Mouse (Mus musculus): ENCODE results near the gene Afg3l1. TPM values are rescaled to one million over a fixed set of nuclear protein-coding genes. Genes with fewer than 3 reads are reported as not detected.
A peak's percentile ranks its signal among the peaks of the same experiment; 100 is the strongest.

Gene Afg3l1
- total and polyA plus RNA-seq, 2 experiments, result 22.8 to 37.8 TPM

- peak overlapping the region; percentile 37; the same call in 1 of the 2 replicates for H3K27ac ChIP-seq (replicated peaks; ENCODE audit: insufficient read depth, low read depth, low read length)
- peak; percentile 54 for DNase-seq (ENCODE audit: extremely low read depth, low read depth, low spot score)
Measured at GRCm38 (mm10) chr8:123476911-123477736, 579 bp upstream of the Afg3l1 start.

GRCm38 (mm10) chr8:123478456-123479218 lies 934 bp downstream of the Afg3l1 start:
- Histone ChIP-seq H3K36me3 (ENCODE audit: control insufficient read depth, insufficient read depth, low read length) (peaks cover 11% of the 10 kb centered on the region; the same call in 1 of the 2 replicates), H3K4me3 (ENCODE audit: insufficient read depth, low read depth, low read length) (peak overlapping the region; percentile 88), H3K27ac (replicated peaks; ENCODE audit: insufficient read depth, low read depth, low read length) (peak overlapping the region; percentile 94), H3K4me1 (ENCODE audit: control insufficient read depth, insufficient read depth, low read length) (peaks cover 17% of the 10 kb centered on the region; the same call in 1 of the 2 replicates), H3K27me3 (ENCODE audit: control insufficient read depth, insufficient read depth, low read length) (no peaks in the 10 kb centered on the region), H3K79me2 (ENCODE audit: control insufficient read depth, insufficient read depth, low read length) (peaks cover 12% of the 10 kb centered on the region; the same call in 1 of the 2 replicates), H3K9ac (ENCODE audit: low read depth, low read length) (peak overlapping the region; percentile 97)
- TF ChIP-seq POLR2A (IDR thresholded peaks at IDR 0.05; ENCODE audit: extremely low read depth, insufficient read depth, low read length), result no peak
- TF ChIP-seq CTCF (IDR thresholded peaks at IDR 0.05; ENCODE audit: low read depth, low read length), result no peak
- WGBS, result 25% methylated on average over 16 of the region's 16 CpGs
- peak; percentile 25 for DNase-seq (ENCODE audit: extremely low read depth, low read depth, low spot score)

More at GRCm38 (mm10) chr8:123476911-123477736, 579 bp upstream of the Afg3l1 start:
- peaks cover 12% of the 10 kb centered on the region; the same call in 1 of the 2 replicates for H3K79me2 ChIP-seq (ENCODE audit: control insufficient read depth, insufficient read depth, low read length)
- H3K4me3 ChIP-seq (ENCODE audit: insufficient read depth, low read depth, low read length), result peak overlapping the region; percentile 88
- H3K4me1 ChIP-seq (ENCODE audit: control insufficient read depth, insufficient read depth, low read length), result peaks cover 20% of the 10 kb centered on the region
- H3K36me3 ChIP-seq (ENCODE audit: control insufficient read depth, insufficient read depth, low read length), result peaks cover 5% of the 10 kb centered on the region; the same call in 1 of the 2 replicates
- WGBS, result 8% methylated on average over 34 of the region's 34 CpGs
- no peaks in the 10 kb centered on the region for H3K27me3 ChIP-seq (ENCODE audit: control insufficient read depth, insufficient read depth, low read length)
- peak overlapping the region; percentile 66 for H3K9ac ChIP-seq (ENCODE audit: low read depth, low read length)
- TF ChIP-seq POLR2A (IDR thresholded peaks at IDR 0.05; ENCODE audit: extremely low read depth, insufficient read depth, low read length) (no peak), CTCF (IDR thresholded peaks at IDR 0.05; ENCODE audit: low read depth, low read length) (no peak)

- Histone ChIP-seq H3K4me3 (ENCODE audit: insufficient read depth, low read depth, low read length) (no peak overlapping the region), H3K27me3 (ENCODE audit: control insufficient read depth, insufficient read depth, low read length) (no peaks in the 10 kb centered on the region), H3K79me2 (ENCODE audit: control insufficient read depth, insufficient read depth, low read length) (peaks cover 12% of the 10 kb centered on the region; the same call in 1 of the 2 replicates), H3K9ac (ENCODE audit: low read depth, low read length) (no peak overlapping the region), H3K27ac (replicated peaks; ENCODE audit: insufficient read depth, low read depth, low read length) (no peak overlapping the region), H3K36me3 (ENCODE audit: control insufficient read depth, insufficient read depth, low read length) (peaks cover 34% of the 10 kb centered on the region), H3K4me1 (ENCODE audit: control insufficient read depth, insufficient read depth, low read length) (peaks cover 10% of the 10 kb centered on the region; the same call in 1 of the 2 replicates)
- no peak for DNase-seq (ENCODE audit: extremely low read depth, low read depth, low spot score)
- 96% methylated on average over 7 of the region's 7 CpGs for WGBS
- no peak for TF ChIP-seq POLR2A (IDR thresholded peaks at IDR 0.05; ENCODE audit: extremely low read depth, insufficient read depth, low read length)
- peak; percentile 34; the same call in 1 of the 2 replicates for TF ChIP-seq CTCF (IDR thresholded peaks at IDR 0.05; ENCODE audit: low read depth, low read length)
Measured at GRCm38 (mm10) chr8:123482627-123483026, 4.9 kb downstream of the Afg3l1 start.

GRCm38 (mm10) chr8:123491280-123492075 lies 13.8 kb downstream of the Afg3l1 start:
- 91% methylated on average over 15 of the region's 15 CpGs for WGBS
- H3K36me3 ChIP-seq (ENCODE audit: control insufficient read depth, insufficient read depth, low read length), result peaks cover 67% of the 10 kb centered on the region
- no peak for DNase-seq (ENCODE audit: extremely low read depth, low read depth, low spot score)
- TF ChIP-seq CTCF (IDR thresholded peaks at IDR 0.05; ENCODE audit: low read depth, low read length) (no peak), POLR2A (IDR thresholded peaks at IDR 0.05; ENCODE audit: extremely low read depth, insufficient read depth, low read length) (no peak)
- no peaks in the 10 kb centered on the region for H3K79me2 ChIP-seq (ENCODE audit: control insufficient read depth, insufficient read depth, low read length)
- no peak overlapping the region for H3K27ac ChIP-seq (replicated peaks; ENCODE audit: insufficient read depth, low read depth, low read length)
- no peak overlapping the region for H3K4me3 ChIP-seq (ENCODE audit: insufficient read depth, low read depth, low read length)
- H3K27me3 ChIP-seq (ENCODE audit: control insufficient read depth, insufficient read depth, low read length), result no peaks in the 10 kb centered on the region
- H3K9ac ChIP-seq (ENCODE audit: low read depth, low read length), result no peak overlapping the region
- H3K4me1 ChIP-seq (ENCODE audit: control insufficient read depth, insufficient read depth, low read length), result no peaks in the 10 kb centered on the region

- H3K27me3 ChIP-seq (ENCODE audit: control insufficient read depth, insufficient read depth, low read length), result no peaks in the 10 kb centered on the region
- no peak for DNase-seq (ENCODE audit: extremely low read depth, low read depth, low spot score)
- no peak for TF ChIP-seq CTCF (IDR thresholded peaks at IDR 0.05; ENCODE audit: low read depth, low read length)
- no peak for TF ChIP-seq POLR2A (IDR thresholded peaks at IDR 0.05; ENCODE audit: extremely low read depth, insufficient read depth, low read length)
- H3K27ac ChIP-seq (replicated peaks; ENCODE audit: insufficient read depth, low read depth, low read length), result no peak overlapping the region
- peaks cover 55% of the 10 kb centered on the region for H3K36me3 ChIP-seq (ENCODE audit: control insufficient read depth, insufficient read depth, low read length)
- H3K9ac ChIP-seq (ENCODE audit: low read depth, low read length), result no peak overlapping the region
- H3K4me1 ChIP-seq (ENCODE audit: control insufficient read depth, insufficient read depth, low read length), result no peaks in the 10 kb centered on the region
- 96% methylated on average over 9 of the region's 9 CpGs for WGBS
- no peaks in the 10 kb centered on the region for H3K79me2 ChIP-seq (ENCODE audit: control insufficient read depth, insufficient read depth, low read length)
- no peak overlapping the region for H3K4me3 ChIP-seq (ENCODE audit: insufficient read depth, low read depth, low read length)
Measured at GRCm38 (mm10) chr8:123492898-123493297, 15.2 kb downstream of the Afg3l1 start.

Data from liver, adult 2 months (tissue).